In the genomic region with DNA sequence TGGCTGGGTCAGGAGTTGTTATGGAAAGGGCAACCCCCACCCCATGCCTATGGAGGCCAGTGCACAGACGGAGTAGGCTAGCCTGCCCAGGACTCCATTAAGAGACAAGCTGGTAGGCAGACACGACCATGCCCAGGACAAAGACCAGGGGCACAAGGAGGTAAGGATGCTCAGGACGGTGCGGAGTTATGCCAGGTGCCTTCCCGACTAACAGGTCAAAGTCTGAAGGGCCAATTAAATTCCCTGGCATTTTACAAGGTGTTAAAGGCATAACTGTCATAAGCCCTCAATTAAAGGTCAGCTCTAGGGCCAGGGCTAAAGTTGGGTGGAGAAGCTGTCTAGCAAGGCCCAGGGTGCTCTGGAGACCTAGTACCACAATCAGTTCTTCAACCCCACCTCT, we compare ENCODE assay signal across 9 mouse cellular contexts. TPM values are rescaled to one million over a fixed set of nuclear protein-coding genes. Genes with fewer than 3 reads are reported as not detected.
DNase-seq lines count a peak whose midpoint lies in the region; ATAC-seq and TF ChIP-seq lines count a peak whose summit lies in the region.
"Had no signal": no experiment of that assay in that cellular context is flagged by ENCODE, and none has a peak within 500 bp of the region (broad histone marks: within the 10 kb centered on the region; RNA-seq: fewer than 3 reads in every experiment).

No protein-coding gene starts in this region.

- H3K9ac ChIP-seq in lung, embryonic 14.5 days, result peak overlapping the region; percentile 96; the same call in 1 of the 2 replicates
- no peak overlapping the region for H3K9ac ChIP-seq in intestine, postnatal 0 days (ENCODE audit: low read depth, low read length)
- 0 out of 2 replicates have a peak overlapping the region, but pooled peaks have one; percentile 14 for H3K9ac ChIP-seq in neural tube, embryonic 15.5 days (replicated peaks)

- no peak for ATAC-seq in lung, embryonic 14.5 days (ENCODE audit: insufficient read depth)
- 0 out of 2 replicates have a peak, but pooled peaks have one; percentile 13 for ATAC-seq in intestine, postnatal 0 days
- no peak for ATAC-seq in neural tube, embryonic 15.5 days (ENCODE audit: low FRiP score)

- no peak for DNase-seq in gastrocnemius, adult 2 months
- no peak for DNase-seq in gastrocnemius, adult 18-20 months (ENCODE audit: low spot score)
- no peak for DNase-seq in lung, embryonic 14.5 days
- DNase-seq in lung, adult 2 months, result no peak
- DNase-seq in adrenal gland, postnatal 25 days, result no peak
- no peak for DNase-seq in gastrocnemius, adult 8-10 months (ENCODE audit: low spot score in 2 of 2)
- DNase-seq: layer of hippocampus, postnatal 36 days had no signal

- H3K4me3 ChIP-seq in gastrocnemius, adult 2 months, result no peak overlapping the region
- peak overlapping the region; percentile 90 for H3K4me3 ChIP-seq in lung, embryonic 14.5 days (ENCODE audit: low read depth, low read length)
- no peak overlapping the region for H3K4me3 ChIP-seq in lung, adult 2 months (replicated peaks; ENCODE audit: extremely low read depth, low read depth, low read length)
- no peak overlapping the region for H3K4me3 ChIP-seq in intestine, postnatal 0 days (ENCODE audit: low read depth, low read length)
- H3K4me3 ChIP-seq in neural tube, embryonic 15.5 days (replicated peaks), result peak overlapping the region; percentile 95; the same call in 1 of the 2 replicates

- no peaks in the 10 kb centered on the region for H3K4me1 ChIP-seq in lung, embryonic 14.5 days (ENCODE audit: insufficient read depth)
- H3K4me1 ChIP-seq in lung, adult 2 months (ENCODE audit: control insufficient read depth, insufficient read depth, low read length), result no peaks in the 10 kb centered on the region
- 0 out of 2 replicates have a peak, but pooled peaks cover 5% of the 10 kb centered on the region for H3K4me1 ChIP-seq in intestine, postnatal 0 days (replicated peaks; ENCODE audit: control insufficient read depth, insufficient read depth, low read length)
- peaks cover 25% of the 10 kb centered on the region for H3K4me1 ChIP-seq in neural tube, embryonic 15.5 days

- intact Hi-C loops in gastrocnemius, adult 2 months (cut with DNase I), result no loop called here

- 78% methylated on average over 5 of the region's 5 CpGs for WGBS in lung, embryonic 14.5 days
- 75% methylated on average over 5 of the region's 5 CpGs for WGBS in lung, adult 2 months
- WGBS in intestine, postnatal 0 days, result 50% methylated on average over 5 of the region's 5 CpGs
- WGBS in neural tube, embryonic 15.5 days, result 86% methylated on average over 5 of the region's 5 CpGs

- TF ChIP-seq CTCF in gastrocnemius, adult 2 months (IDR thresholded peaks at IDR 0.05), result no peak
- TF ChIP-seq CTCF in lung, embryonic 14.5 days (IDR thresholded peaks at IDR 0.05; ENCODE audit: low read depth), result no peak
- TF ChIP-seq CTCF in lung, adult 2 months (IDR thresholded peaks at IDR 0.05; ENCODE audit: insufficient read depth, low read length), result no peak
- TF ChIP-seq CTCF in intestine, postnatal 0 days (IDR thresholded peaks at IDR 0.05; ENCODE audit: low read depth), result no peak

- peaks cover 36% of the 10 kb centered on the region for H3K36me3 ChIP-seq in lung, embryonic 14.5 days (ENCODE audit: insufficient read depth)
- peaks cover 21% of the 10 kb centered on the region for H3K36me3 ChIP-seq in intestine, postnatal 0 days (ENCODE audit: control insufficient read depth, insufficient read depth)
- peaks cover 23% of the 10 kb centered on the region for H3K36me3 ChIP-seq in neural tube, embryonic 15.5 days

- H3K27me3 ChIP-seq in lung, embryonic 14.5 days (ENCODE audit: insufficient read depth, low read length), result no peaks in the 10 kb centered on the region
- H3K27me3 ChIP-seq in intestine, postnatal 0 days (replicated peaks; ENCODE audit: control insufficient read depth, insufficient read depth, low read length), result no peaks in the 10 kb centered on the region
- H3K27me3 ChIP-seq in neural tube, embryonic 15.5 days (replicated peaks), result no peaks in the 10 kb centered on the region

- H3K27ac ChIP-seq in gastrocnemius, adult 2 months, result peak overlapping the region; percentile 94; the same call in 1 of the 2 replicates
- H3K27ac ChIP-seq in lung, embryonic 14.5 days (ENCODE audit: low read depth), result peak overlapping the region; percentile 88; the same call in 1 of the 2 replicates
- peak overlapping the region; percentile 94; the same call in 1 of the 2 replicates for H3K27ac ChIP-seq in intestine, postnatal 0 days (ENCODE audit: low read depth, low read length)
- no peak overlapping the region for H3K27ac ChIP-seq in neural tube, embryonic 15.5 days (replicated peaks)

- H3K9me3 ChIP-seq in lung, embryonic 14.5 days (ENCODE audit: low read depth, low read length), result no peaks in the 10 kb centered on the region
- H3K9me3 ChIP-seq in intestine, postnatal 0 days (ENCODE audit: control insufficient read depth), result no peaks in the 10 kb centered on the region
- no peaks in the 10 kb centered on the region for H3K9me3 ChIP-seq in neural tube, embryonic 15.5 days (replicated peaks)

- TF ChIP-seq POLR2A in lung, adult 2 months (IDR thresholded peaks at IDR 0.05; ENCODE audit: borderline replicate concordance, extremely low read depth, low read depth, low read length), result no peak

- H3K4me2 ChIP-seq in lung, embryonic 14.5 days, result peak overlapping the region; percentile 79
- H3K4me2 ChIP-seq in intestine, postnatal 0 days (replicated peaks; ENCODE audit: low read depth), result peak overlapping the region; percentile 68
- peak overlapping the region; percentile 86 for H3K4me2 ChIP-seq in neural tube, embryonic 15.5 days

RNA-seq across cellular contexts. Expression of gene Cttn, which starts 2.1 kb away (rescaled TPM):
- 10 to 100 TPM; 16.3 to 20.7 TPM for total RNA-seq in gastrocnemius, adult 2 months (2021)
- total RNA-seq in gastrocnemius, adult 18-20 months (2021), result 10 to 100 TPM; 17.9 to 21.6 TPM
- polyA plus RNA-seq in lung, embryonic 14.5 days (2014; fragmentation: Nextera tagmentation; extraction: Ambion mirVana), result 161 and 170 TPM in 2 replicates
- 69.3 and 89.7 TPM in 2 replicates for polyA plus RNA-seq in lung, adult 2 months (2012; rRNA removed)
- polyA plus RNA-seq in intestine, postnatal 0 days (2015; fragmentation: Nextera tagmentation; extraction: Ambion mirVana), result 123 and 146 TPM in 2 replicates
- 144 and 151 TPM in 2 replicates for polyA plus RNA-seq in neural tube, embryonic 15.5 days (2015; fragmentation: Nextera tagmentation; extraction: Ambion mirVana)
- total RNA-seq in adrenal gland, postnatal 25 days (2021), result 218 and 274 TPM in 2 replicates
- 10 to 100 TPM; 16.6 to 19.3 (median 17.9) TPM for total RNA-seq in gastrocnemius, adult 8-10 months (2022)

Comparison
In these comparisons a context has a peak if more than half of its experiments do, and no peak if none do; other contexts are left out.
1. H3K4me3 ChIP-seq: peak in lung, embryonic 14.5 days (single experiment) and neural tube, embryonic 15.5 days (single experiment); none in gastrocnemius, adult 2 months (single experiment), lung, adult 2 months (single experiment) and intestine, postnatal 0 days (single experiment).
2. Peak in every context shown above with its lines, with median percentiles within 50 percentile points of each other: H3K4me2 ChIP-seq.